Mouse (Mus musculus) embryonic facial prominence, embryonic 10.5 days (tissue): ENCODE results near the gene Naa80. TPM values are rescaled to one million over a fixed set of nuclear protein-coding genes. Genes with fewer than 3 reads are reported as not detected.
A peak's percentile ranks its signal among the peaks of the same experiment; 100 is the strongest.
"Not testable (repeated sequence)": the region's sequence is repeated elsewhere in the genome, so short reads cannot be mapped to it uniquely, and the experiment has no call there.

ENCODE experiments used
- DNase-seq: peaks from one replicate; pipeline ENCODE4 v3.0.0-alpha.2; 2017; ENCODE audit warnings: low spot score
- H3K27ac ChIP-seq: fragments of 300-500 bp; sonication (generic); replicated peaks from 2 replicates; pipeline ENCODE4 v1.5.1; 2016; ENCODE audit warnings: mild to moderate bottlenecking
- H3K27me3 ChIP-seq: fragments of 300-500 bp; sonication (generic); replicated peaks from 2 replicates; pipeline ENCODE4 v1.6.1; 2016; ENCODE audit warnings: low read depth, mild to moderate bottlenecking; ENCODE audit not compliant: poor library complexity, severe bottlenecking
- H3K36me3 ChIP-seq: fragments of 300-500 bp; sonication (generic); replicated peaks from 2 replicates; pipeline ENCODE4 v1.6.1; 2016; ENCODE audit warnings: mild to moderate bottlenecking, moderate library complexity
- H3K4me1 ChIP-seq: fragments of 300-500 bp; sonication (generic); 2 replicates; pipeline ENCODE4 v1.6.1; 2016
- H3K4me3 ChIP-seq: fragments of 300-500 bp; sonication (generic); 2 replicates; pipeline ENCODE4 v1.5.1; 2016; ENCODE audit warnings: mild to moderate bottlenecking, moderate library complexity
- H3K9me3 ChIP-seq: fragments of 300-500 bp; sonication (generic); 2 replicates; pipeline ENCODE4 v1.6.1; 2016; ENCODE audit warnings: mild to moderate bottlenecking
- WGBS: fragments of 180-500 bp; shearing (Covaris S2); methylation state at CpG from one replicate; pipeline ENCODE4 v1.1.7; 2016; 5-methylcytosine and 5-hydroxymethylcytosine counted together
- polyA plus RNA-seq: library from polyadenylated mRNA; unstranded; fragments of >200 nt; fragmentation: Nextera tagmentation; extraction: Ambion mirVana; gene quantifications from 2 replicates; pipeline ENCODE4 v1.2.1, GENCODE M21; 2016

Naa80 gene
- polyA plus RNA-seq, 1 experiment from 2014 or later: 18.9 TPM

GRCm38 (mm10) chr9:107568331-107569261 is 10.1 kb upstream of the Naa80 start:
- Histone ChIP-seq H3K27me3 (no peaks in the 10 kb centered on the region), H3K9me3 (no peaks in the 10 kb centered on the region), H3K27ac (peak overlapping the region; percentile 95), H3K4me1 (peaks cover 74% of the 10 kb centered on the region), H3K4me3 (peak overlapping the region; percentile 79), H3K36me3 (peaks cover 59% of the 10 kb centered on the region)
- WGBS: under 1% methylated on average over 41 of the region's 41 CpGs
- DNase-seq: peak; percentile 91

- 0% methylated on average over 23 of the region's 23 CpGs for WGBS
- Histone ChIP-seq H3K27me3 (no peaks in the 10 kb centered on the region), H3K27ac (peak overlapping the region; percentile 95), H3K4me3 (peak overlapping the region; percentile 79), H3K4me1 (peaks cover 67% of the 10 kb centered on the region), H3K9me3 (no peaks in the 10 kb centered on the region), H3K36me3 (peaks cover 65% of the 10 kb centered on the region)
- DNase-seq: no peak
Observed at GRCm38 (mm10) chr9:107569270-107569669, 9.4 kb upstream of the Naa80 start.

- WGBS: 66% methylated on average over 13 of the region's 13 CpGs
- Histone ChIP-seq H3K36me3 (peaks cover 65% of the 10 kb centered on the region), H3K4me1 (peaks cover 60% of the 10 kb centered on the region)
Observed at GRCm38 (mm10) chr9:107570016-107570415, 8.7 kb upstream of the Naa80 start.

GRCm38 (mm10) chr9:107570845-107571244 is 7.8 kb upstream of the Naa80 start:
- Histone ChIP-seq H3K27ac (peak overlapping the region; percentile 95; the same call in 1 of the 2 replicates), H3K36me3 (peaks cover 62% of the 10 kb centered on the region), H3K4me1 (peaks cover 58% of the 10 kb centered on the region), H3K9me3 (no peaks in the 10 kb centered on the region), H3K4me3 (peak overlapping the region; percentile 79), H3K27me3 (no peaks in the 10 kb centered on the region)
- 94% methylated on average over 21 of the region's 21 CpGs for WGBS
- no peak for DNase-seq

More at GRCm38 (mm10) chr9:107570016-107570415, 8.7 kb upstream of the Naa80 start:
- peak overlapping the region; percentile 79 for H3K4me3 ChIP-seq
- peak; percentile 30 for DNase-seq
- peak overlapping the region; percentile 95 for H3K27ac ChIP-seq
- no peaks in the 10 kb centered on the region for H3K27me3 ChIP-seq
- no peaks in the 10 kb centered on the region for H3K9me3 ChIP-seq

- H3K4me3 ChIP-seq: peak overlapping the region; percentile 79
- H3K27me3 ChIP-seq: no peaks in the 10 kb centered on the region
- peaks cover 54% of the 10 kb centered on the region for H3K36me3 ChIP-seq
- WGBS: 93% methylated on average over 22 of the region's 22 CpGs
- H3K9me3 ChIP-seq: no peaks in the 10 kb centered on the region
- H3K4me1 ChIP-seq: peaks cover 58% of the 10 kb centered on the region
- no peak overlapping the region for H3K27ac ChIP-seq
- no peak for DNase-seq
Observed at GRCm38 (mm10) chr9:107571534-107572326, 7.0 kb upstream of the Naa80 start.

- Histone ChIP-seq H3K9me3 (no peaks in the 10 kb centered on the region), H3K4me1 (peaks cover 58% of the 10 kb centered on the region), H3K27ac (no peak overlapping the region), H3K4me3 (peak overlapping the region; percentile 79; the same call in 1 of the 2 replicates), H3K36me3 (peaks cover 54% of the 10 kb centered on the region), H3K27me3 (no peaks in the 10 kb centered on the region)
- DNase-seq: no peak
- 92% methylated on average over 2 of the region's 2 CpGs for WGBS
Observed at GRCm38 (mm10) chr9:107572327-107572662, 6.4 kb upstream of the Naa80 start.

GRCm38 (mm10) chr9:107573774-107574173 is 4.9 kb upstream of the Naa80 start:
- H3K27ac ChIP-seq, H3K27me3 ChIP-seq, H3K9me3 ChIP-seq, DNase-seq, H3K4me3 ChIP-seq: not testable (repeated sequence)
- peaks cover 61% of the 10 kb centered on the region for H3K4me1 ChIP-seq
- 81% methylated on average over 6 of the region's 6 CpGs for WGBS
- peaks cover 54% of the 10 kb centered on the region for H3K36me3 ChIP-seq

- Histone ChIP-seq H3K27me3 (no peaks in the 10 kb centered on the region), H3K4me1 (peaks cover 70% of the 10 kb centered on the region), H3K4me3 (peak overlapping the region; percentile 59), H3K36me3 (peaks cover 50% of the 10 kb centered on the region), H3K27ac (peak overlapping the region; percentile 86), H3K9me3 (no peaks in the 10 kb centered on the region)
- 79% methylated on average over 14 of the region's 14 CpGs for WGBS
- peak; percentile 58 for DNase-seq
Observed at GRCm38 (mm10) chr9:107575579-107576356, 2.9 kb upstream of the Naa80 start.

GRCm38 (mm10) chr9:107576357-107577107 is 2.2 kb upstream of the Naa80 start, which contains the start of gene Hyal1:
Gene Hyal1 (plus strand): TSS chr9:107576927.
- Histone ChIP-seq H3K4me1 (peaks cover 70% of the 10 kb centered on the region), H3K27me3 (no peaks in the 10 kb centered on the region), H3K9me3 (no peaks in the 10 kb centered on the region), H3K36me3 (peaks cover 42% of the 10 kb centered on the region), H3K4me3 (peak within 1 kb of the TSS; percentile 59), H3K27ac (peak within 1 kb of the TSS; percentile 86)
- peak; percentile 92 for DNase-seq
- WGBS: 22% methylated on average over 16 of the region's 16 CpGs

- DNase-seq: no peak
- 95% methylated on average over 10 of the region's 10 CpGs for WGBS
- no peak overlapping the region for H3K27ac ChIP-seq
- H3K9me3 ChIP-seq: no peaks in the 10 kb centered on the region
- peaks cover 75% of the 10 kb centered on the region for H3K4me1 ChIP-seq
- H3K27me3 ChIP-seq: no peaks in the 10 kb centered on the region
- peak overlapping the region; percentile 59 for H3K4me3 ChIP-seq
- H3K36me3 ChIP-seq: peaks cover 35% of the 10 kb centered on the region
Observed at GRCm38 (mm10) chr9:107577871-107578270, 816 bp upstream of the Naa80 start.

GRCm38 (mm10) chr9:107579023-107579900 is 575 bp downstream of the Naa80 start:
- 92% methylated on average over 14 of the region's 14 CpGs for WGBS
- H3K9me3 ChIP-seq: no peaks in the 10 kb centered on the region
- H3K27ac ChIP-seq: peak overlapping the region; percentile 93; the same call in 1 of the 2 replicates
- peaks cover 75% of the 10 kb centered on the region for H3K4me1 ChIP-seq
- DNase-seq: no peak
- peaks cover 34% of the 10 kb centered on the region for H3K36me3 ChIP-seq
- no peaks in the 10 kb centered on the region for H3K27me3 ChIP-seq
- peak overlapping the region; percentile 77; the same call in 1 of the 2 replicates for H3K4me3 ChIP-seq
